Mouse (Mus musculus): ENCODE measurements around the gene R3hdm4. TPM values are rescaled to one million over a fixed set of nuclear protein-coding genes. Genes with fewer than 3 reads are reported as not detected.
A peak's percentile ranks its signal among the peaks of the same experiment; 100 is the strongest.
"Not testable (repeated sequence)": the region's sequence is repeated elsewhere in the genome, so short reads cannot be mapped to it uniquely, and the experiment has no call there.

Gene R3hdm4
- polyA plus RNA-seq, 1 experiment from 2014 or later, result 96.0 TPM

GRCm38 (mm10) chr10:79897316-79898245, 23.4 kb downstream of the R3hdm4 start:
- Histone ChIP-seq H3K27ac (no peak overlapping the region), H3K36me3 (peaks cover 73% of the 10 kb centered on the region), H3K4me1 (peaks cover 21% of the 10 kb centered on the region), H3K4me3 (no peak overlapping the region; the same call in 1 of the 2 replicates), H3K9me3 (no peaks in the 10 kb centered on the region), H3K27me3 (ENCODE audit: insufficient read depth, poor library complexity, severe bottlenecking) (peaks cover 12% of the 10 kb centered on the region; the same call in 1 of the 2 replicates)
- 44% methylated on average over 20 of the region's 20 CpGs for WGBS
- DNase-seq (ENCODE audit: low spot score), result no peak

GRCm38 (mm10) chr10:79896814-79897213, 24.2 kb downstream of the R3hdm4 start:
- Histone ChIP-seq H3K27ac (no peak overlapping the region), H3K9me3 (no peaks in the 10 kb centered on the region), H3K36me3 (peaks cover 66% of the 10 kb centered on the region), H3K27me3 (ENCODE audit: insufficient read depth, poor library complexity, severe bottlenecking) (peaks cover 12% of the 10 kb centered on the region; the same call in 1 of the 2 replicates), H3K4me1 (peaks cover 21% of the 10 kb centered on the region), H3K4me3 (no peak overlapping the region)
- WGBS, result 83% methylated on average over 13 of the region's 13 CpGs
- no peak for DNase-seq (ENCODE audit: low spot score)

GRCm38 (mm10) chr10:79896306-79896705, 24.7 kb downstream of the R3hdm4 start:
- H3K36me3 ChIP-seq, result peaks cover 62% of the 10 kb centered on the region
- peaks cover 17% of the 10 kb centered on the region; the same call in 1 of the 2 replicates for H3K27me3 ChIP-seq (ENCODE audit: insufficient read depth, poor library complexity, severe bottlenecking)

GRCm38 (mm10) chr10:79892451-79893118, 28.4 kb downstream of the R3hdm4 start:
- not testable (repeated sequence) for H3K9me3 ChIP-seq, H3K4me3 ChIP-seq, H3K27ac ChIP-seq, H3K4me1 ChIP-seq
- Histone ChIP-seq H3K27me3 (ENCODE audit: insufficient read depth, poor library complexity, severe bottlenecking) (peaks cover 17% of the 10 kb centered on the region; the same call in 1 of the 2 replicates), H3K36me3 (peaks cover 32% of the 10 kb centered on the region)
- peak; percentile 90 for DNase-seq (ENCODE audit: low spot score)
- WGBS, result 43% methylated on average over 22 of the region's 22 CpGs

More at GRCm38 (mm10) chr10:79896306-79896705, 24.7 kb downstream of the R3hdm4 start:
- 91% methylated on average over 16 of the region's 16 CpGs for WGBS
- Histone ChIP-seq H3K4me3 (no peak overlapping the region), H3K27ac (no peak overlapping the region), H3K9me3 (no peaks in the 10 kb centered on the region), H3K4me1 (peaks cover 21% of the 10 kb centered on the region)
- no peak for DNase-seq (ENCODE audit: low spot score)

- 36% methylated on average over 5 of the region's 5 CpGs for WGBS
- no peak for DNase-seq (ENCODE audit: low spot score)
- Histone ChIP-seq H3K4me3 (no peak within 1 kb of the TSS), H3K4me1 (0 out of 2 replicates have a peak, but pooled peaks cover 3% of the 10 kb centered on the region), H3K27ac (no peak within 1 kb of the TSS; the same call in 1 of the 2 replicates), H3K27me3 (ENCODE audit: insufficient read depth, poor library complexity, severe bottlenecking) (peaks cover 19% of the 10 kb centered on the region; the same call in 1 of the 2 replicates), H3K9me3 (no peaks in the 10 kb centered on the region), H3K36me3 (peaks cover 13% of the 10 kb centered on the region)
These were observed 30.3 kb downstream of the R3hdm4 start, which contains the start of gene Cfd for GRCm38 (mm10) chr10:79890670-79891069. Cfd (plus strand) TSS chr10:79890853.

- Histone ChIP-seq H3K27ac (no peak overlapping the region), H3K4me1 (0 out of 2 replicates have a peak, but pooled peaks cover 3% of the 10 kb centered on the region), H3K36me3 (peaks cover 3% of the 10 kb centered on the region; the same call in 1 of the 2 replicates), H3K4me3 (no peak overlapping the region), H3K9me3 (no peaks in the 10 kb centered on the region), H3K27me3 (ENCODE audit: insufficient read depth, poor library complexity, severe bottlenecking) (peaks cover 21% of the 10 kb centered on the region; the same call in 1 of the 2 replicates)
- WGBS, result 84% methylated on average over 2 of the region's 2 CpGs
- no peak for DNase-seq (ENCODE audit: low spot score)
These were observed 31.6 kb downstream of the R3hdm4 start for GRCm38 (mm10) chr10:79889386-79889785.

- no peaks in the 10 kb centered on the region for H3K9me3 ChIP-seq
- peaks cover 23% of the 10 kb centered on the region for H3K4me1 ChIP-seq
- WGBS, result 82% methylated on average over 8 of the region's 8 CpGs
- H3K4me3 ChIP-seq, result no peak overlapping the region
- no peak overlapping the region for H3K27ac ChIP-seq
- DNase-seq (ENCODE audit: low spot score), result no peak
- H3K36me3 ChIP-seq, result no peaks in the 10 kb centered on the region
- peaks cover 40% of the 10 kb centered on the region for H3K27me3 ChIP-seq (ENCODE audit: insufficient read depth, poor library complexity, severe bottlenecking)
These were observed 34.4 kb downstream of the R3hdm4 start for GRCm38 (mm10) chr10:79886611-79887010.

- DNase-seq (ENCODE audit: low spot score), result no peak
- Histone ChIP-seq H3K27ac (no peak within 1 kb of the TSS), H3K36me3 (no peaks in the 10 kb centered on the region), H3K4me3 (no peak within 1 kb of the TSS), H3K4me1 (peaks cover 28% of the 10 kb centered on the region), H3K9me3 (no peaks in the 10 kb centered on the region), H3K27me3 (ENCODE audit: insufficient read depth, poor library complexity, severe bottlenecking) (peaks cover 40% of the 10 kb centered on the region)
- 84% methylated on average over 6 of the region's 6 CpGs for WGBS
These were observed 35.0 kb downstream of the R3hdm4 start, which contains the start of gene Elane for GRCm38 (mm10) chr10:79886054-79886453. Elane (plus strand) TSS chr10:79886247.

- H3K9me3 ChIP-seq; H3K36me3 ChIP-seq; H3K4me3 ChIP-seq; H3K27ac ChIP-seq; DNase-seq (ENCODE audit: low spot score): not testable (repeated sequence)
- H3K27me3 ChIP-seq (ENCODE audit: insufficient read depth, poor library complexity, severe bottlenecking), result peaks cover 50% of the 10 kb centered on the region
- peaks cover 39% of the 10 kb centered on the region for H3K4me1 ChIP-seq
- WGBS, result 74% methylated on average over 3 of the region's 3 CpGs
These were observed 36.1 kb downstream of the R3hdm4 start for GRCm38 (mm10) chr10:79884938-79885337.

- no peaks in the 10 kb centered on the region for H3K9me3 ChIP-seq
- no peak overlapping the region for H3K27ac ChIP-seq
- no peak for DNase-seq (ENCODE audit: low spot score)
- WGBS, result 67% methylated on average over 4 of the region's 4 CpGs
- no peak overlapping the region for H3K4me3 ChIP-seq
- H3K36me3 ChIP-seq, result no peaks in the 10 kb centered on the region
- H3K4me1 ChIP-seq, result peaks cover 43% of the 10 kb centered on the region
- peaks cover 50% of the 10 kb centered on the region for H3K27me3 ChIP-seq (ENCODE audit: insufficient read depth, poor library complexity, severe bottlenecking)
These were observed 36.6 kb downstream of the R3hdm4 start for GRCm38 (mm10) chr10:79884446-79884845.

- peak; percentile 88 for DNase-seq (ENCODE audit: low spot score)
- peaks cover 49% of the 10 kb centered on the region for H3K27me3 ChIP-seq (ENCODE audit: insufficient read depth, poor library complexity, severe bottlenecking)
- no peaks in the 10 kb centered on the region for H3K9me3 ChIP-seq
- peak overlapping the region; percentile 16 for H3K4me3 ChIP-seq
- H3K27ac ChIP-seq, result 0 out of 2 replicates have a peak overlapping the region, but pooled peaks have one; percentile 29
- 13% methylated on average over 22 of the region's 22 CpGs for WGBS
- no peaks in the 10 kb centered on the region for H3K36me3 ChIP-seq
- H3K4me1 ChIP-seq, result peaks cover 47% of the 10 kb centered on the region
These were observed 37.5 kb downstream of the R3hdm4 start for GRCm38 (mm10) chr10:79883297-79884084.

- Histone ChIP-seq H3K4me3 (peak overlapping the region; percentile 44), H3K27me3 (ENCODE audit: insufficient read depth, poor library complexity, severe bottlenecking) (peaks cover 38% of the 10 kb centered on the region), H3K4me1 (peaks cover 51% of the 10 kb centered on the region), H3K9me3 (no peaks in the 10 kb centered on the region), H3K36me3 (no peaks in the 10 kb centered on the region), H3K27ac (no peak overlapping the region; the same call in 1 of the 2 replicates)
- 8% methylated on average over 22 of the region's 22 CpGs for WGBS
- DNase-seq (ENCODE audit: low spot score), result no peak
These were observed 39.0 kb downstream of the R3hdm4 start for GRCm38 (mm10) chr10:79881981-79882380.

Data from heart, embryonic 10.5 days (tissue).